Mouse (Mus musculus): ENCODE measurements at regions not wholly inside any gene's neighbourhood (a gene's known extent, or its start where the extent isn't known, plus 50 kb on each side); places are given as distances from the start of the nearest gene placed in this dataset.

DNA sequence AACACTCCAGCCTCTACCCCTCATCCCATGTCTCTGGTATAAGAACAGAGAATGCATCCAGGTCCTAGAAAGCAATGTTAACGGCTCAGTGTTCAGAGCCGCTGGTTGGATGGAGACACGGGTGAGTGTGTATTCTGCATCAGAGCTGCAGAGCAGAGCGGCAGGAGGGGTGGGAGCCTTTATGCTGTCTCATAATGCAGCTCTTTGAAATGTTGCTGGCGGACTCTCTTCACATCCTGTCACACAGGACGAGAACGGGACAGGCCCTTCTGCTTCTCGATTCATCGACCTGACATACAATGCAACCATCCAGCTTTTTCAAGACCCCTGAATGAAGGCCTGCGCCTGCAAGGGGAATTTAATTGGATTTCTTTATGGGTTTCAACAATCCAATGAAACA, 507.2 kb downstream of the Ccdc171 start:
- H3K9ac ChIP-seq (replicated peaks; ENCODE audit: low read length, poor library complexity, severe bottlenecking) = no peak overlapping the region
- no peak overlapping the region for H3K4me3 ChIP-seq (ENCODE audit: low read depth, low read length)
- no peaks in the 10 kb centered on the region for H3K27me3 ChIP-seq (ENCODE audit: insufficient read depth, low read length)
- 0 out of 2 replicates have a peak, but pooled peaks cover 4% of the 10 kb centered on the region for H3K4me1 ChIP-seq (ENCODE audit: insufficient read depth, low read length)
- H3K36me3 ChIP-seq (ENCODE audit: insufficient read depth, low read length) = no peaks in the 10 kb centered on the region
- ATAC-seq (ENCODE audit: low FRiP score) (peak; percentile 70; the same call in 1 of the 2 replicates), DNase-seq (ENCODE audit: low spot score) (peak; percentile 63)
- 10% methylated on average over 10 of the region's 10 CpGs for WGBS
- H3K27ac ChIP-seq (ENCODE audit: low read depth, low read length) = no peak overlapping the region
- TF ChIP-seq CTCF (IDR thresholded peaks at IDR 0.05) = no peak
- no peaks in the 10 kb centered on the region for H3K9me3 ChIP-seq (ENCODE audit: low read length)
- H3K4me2 ChIP-seq (ENCODE audit: low read depth, low read length, poor library complexity, severe bottlenecking) = no peak overlapping the region

DNA sequence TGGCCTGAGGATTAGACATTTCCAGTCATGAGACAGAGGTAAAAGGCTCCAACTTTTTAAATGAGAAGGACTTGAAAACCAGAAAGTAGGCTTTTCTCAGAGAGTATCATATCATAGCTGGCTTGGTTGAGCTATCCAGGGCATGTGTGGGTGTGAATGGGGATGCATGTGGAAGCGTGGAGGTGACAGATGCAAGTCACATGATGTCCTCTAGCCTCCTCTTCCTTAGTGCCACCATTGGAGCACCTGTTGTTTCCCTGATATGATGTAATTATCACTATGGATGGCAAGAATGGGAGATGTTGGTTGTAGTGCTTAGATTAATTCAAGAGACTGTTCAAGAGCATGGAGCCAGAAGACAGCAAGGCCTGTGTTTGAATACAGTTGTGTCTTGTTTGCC, 510.0 kb downstream of the Ccdc171 start:
- H3K4me3 ChIP-seq (ENCODE audit: low read depth, low read length) = no peak overlapping the region
- no peaks in the 10 kb centered on the region for H3K9me3 ChIP-seq (ENCODE audit: low read length)
- no peak for TF ChIP-seq CTCF (IDR thresholded peaks at IDR 0.05)
- no peaks in the 10 kb centered on the region for H3K36me3 ChIP-seq (ENCODE audit: insufficient read depth, low read length)
- ATAC-seq (ENCODE audit: low FRiP score) = no peak
- H3K4me1 ChIP-seq (ENCODE audit: insufficient read depth, low read length) = 0 out of 2 replicates have a peak, but pooled peaks cover 4% of the 10 kb centered on the region
- no peak for DNase-seq (ENCODE audit: low spot score)
- 100% methylated on average over 1 of the region's 1 CpGs for WGBS
- no peak overlapping the region for H3K27ac ChIP-seq (ENCODE audit: low read depth, low read length)
- H3K9ac ChIP-seq (replicated peaks; ENCODE audit: low read length, poor library complexity, severe bottlenecking) = no peak overlapping the region
- no peak overlapping the region for H3K4me2 ChIP-seq (ENCODE audit: low read depth, low read length, poor library complexity, severe bottlenecking)
- no peaks in the 10 kb centered on the region for H3K27me3 ChIP-seq (ENCODE audit: insufficient read depth, low read length)

DNA sequence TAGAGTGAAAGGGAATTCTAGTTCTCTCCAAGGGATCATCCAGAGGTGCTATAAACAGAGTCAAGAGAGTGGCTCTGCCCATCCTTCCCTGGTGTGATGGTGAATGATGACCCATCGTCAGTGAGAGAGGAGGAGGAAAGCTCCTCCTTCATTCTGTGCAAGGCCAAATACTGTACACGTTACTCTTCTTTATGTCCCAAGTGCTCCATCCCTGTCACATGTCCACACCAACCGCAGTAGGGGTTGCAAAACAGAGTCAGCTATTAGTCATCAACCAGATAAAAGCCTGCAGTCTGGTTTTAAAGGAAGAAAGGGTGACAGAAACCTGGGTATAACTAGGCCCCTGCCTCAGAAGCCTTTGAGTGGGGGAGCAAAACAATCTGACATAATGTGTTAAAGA, 512.2 kb downstream of the Ccdc171 start:
- no peak for ATAC-seq (ENCODE audit: low FRiP score)
- Histone ChIP-seq H3K9ac (replicated peaks; ENCODE audit: low read length, poor library complexity, severe bottlenecking) (no peak overlapping the region), H3K36me3 (ENCODE audit: insufficient read depth, low read length) (no peaks in the 10 kb centered on the region), H3K4me2 (ENCODE audit: low read depth, low read length, poor library complexity, severe bottlenecking) (no peak overlapping the region), H3K27me3 (ENCODE audit: insufficient read depth, low read length) (no peaks in the 10 kb centered on the region), H3K4me1 (ENCODE audit: insufficient read depth, low read length) (0 out of 2 replicates have a peak, but pooled peaks cover 2% of the 10 kb centered on the region), H3K27ac (ENCODE audit: low read depth, low read length) (no peak overlapping the region), H3K9me3 (ENCODE audit: low read length) (no peaks in the 10 kb centered on the region), H3K4me3 (ENCODE audit: low read depth, low read length) (no peak overlapping the region)
- TF ChIP-seq CTCF (IDR thresholded peaks at IDR 0.05) = no peak
- no peak for DNase-seq (ENCODE audit: low spot score)
- WGBS = 89% methylated on average over 3 of the region's 3 CpGs

DNA sequence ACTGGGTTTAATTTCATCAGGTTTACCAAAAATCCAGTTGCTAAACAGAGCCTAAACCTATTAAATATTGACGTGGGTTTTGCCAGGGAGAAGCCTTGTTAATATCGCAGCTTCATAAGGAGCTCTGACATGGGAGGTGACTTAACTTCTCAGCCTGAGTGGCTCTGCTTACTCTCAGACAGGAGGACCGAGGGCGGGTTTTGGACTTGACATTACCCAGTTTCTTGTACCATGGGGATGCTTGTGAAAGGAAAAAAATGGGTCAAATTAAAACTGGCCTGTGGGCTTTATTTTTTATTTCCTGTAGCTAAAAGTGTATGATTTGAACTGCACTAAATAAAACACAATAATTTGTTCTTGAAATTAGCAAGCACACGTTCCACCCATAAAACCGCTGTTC, 524.9 kb downstream of the Ccdc171 start:
- Histone ChIP-seq H3K9ac (replicated peaks; ENCODE audit: low read length, poor library complexity, severe bottlenecking) (no peak overlapping the region), H3K4me3 (ENCODE audit: low read depth, low read length) (no peak overlapping the region), H3K27ac (ENCODE audit: low read depth, low read length) (no peak overlapping the region), H3K27me3 (ENCODE audit: insufficient read depth, low read length) (no peaks in the 10 kb centered on the region), H3K36me3 (ENCODE audit: insufficient read depth, low read length) (no peaks in the 10 kb centered on the region), H3K4me2 (ENCODE audit: low read depth, low read length, poor library complexity, severe bottlenecking) (no peak overlapping the region), H3K4me1 (ENCODE audit: insufficient read depth, low read length) (no peaks in the 10 kb centered on the region), H3K9me3 (ENCODE audit: low read length) (no peaks in the 10 kb centered on the region)
- TF ChIP-seq CTCF (IDR thresholded peaks at IDR 0.05) = no peak
- 79% methylated on average over 6 of the region's 6 CpGs for WGBS
- no peak for DNase-seq (ENCODE audit: low spot score)
- ATAC-seq (ENCODE audit: low FRiP score) = no peak

DNA sequence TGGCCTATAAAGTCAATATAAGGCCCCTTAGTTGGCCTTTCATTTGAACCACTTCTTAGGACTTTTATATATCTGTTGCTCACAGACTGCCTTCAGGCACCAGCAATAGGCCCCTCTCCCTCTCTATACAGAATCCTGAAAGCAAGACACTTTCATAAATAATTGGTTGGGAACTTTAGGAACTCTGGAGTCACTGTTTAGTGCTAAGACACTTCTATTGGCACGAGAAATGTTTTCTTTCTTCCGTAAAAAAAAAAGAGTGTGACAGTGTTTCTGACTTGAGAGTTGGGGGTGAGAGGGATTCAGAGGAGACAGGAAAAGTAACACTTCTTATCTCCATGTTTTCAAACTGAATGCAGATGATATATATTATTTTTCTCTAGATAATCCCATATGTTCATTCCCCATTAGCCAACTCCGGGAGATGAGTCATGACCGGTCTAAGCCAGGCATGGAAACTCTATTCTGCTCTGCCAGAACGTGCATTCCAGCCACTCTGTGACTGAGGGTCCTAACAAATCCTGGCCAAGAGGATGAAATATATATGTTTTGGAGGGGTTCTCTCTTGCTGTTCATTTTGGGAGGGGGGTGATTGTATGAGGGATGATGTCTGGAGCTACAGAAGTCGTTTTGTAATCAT, 531.6 kb downstream of the Ccdc171 start:
- Histone ChIP-seq H3K4me2 (ENCODE audit: low read depth, low read length, poor library complexity, severe bottlenecking) (no peak overlapping the region), H3K4me1 (ENCODE audit: insufficient read depth, low read length) (no peaks in the 10 kb centered on the region), H3K27ac (ENCODE audit: low read depth, low read length) (no peak overlapping the region), H3K9ac (replicated peaks; ENCODE audit: low read length, poor library complexity, severe bottlenecking) (no peak overlapping the region), H3K9me3 (ENCODE audit: low read length) (no peaks in the 10 kb centered on the region), H3K4me3 (ENCODE audit: low read depth, low read length) (no peak overlapping the region), H3K27me3 (ENCODE audit: insufficient read depth, low read length) (no peaks in the 10 kb centered on the region), H3K36me3 (ENCODE audit: insufficient read depth, low read length) (no peaks in the 10 kb centered on the region)
- 87% methylated on average over 6 of the region's 6 CpGs for WGBS
- no peak for ATAC-seq (ENCODE audit: low FRiP score)
- TF ChIP-seq CTCF (IDR thresholded peaks at IDR 0.05) = no peak
- DNase-seq (ENCODE audit: low spot score) = no peak

DNA sequence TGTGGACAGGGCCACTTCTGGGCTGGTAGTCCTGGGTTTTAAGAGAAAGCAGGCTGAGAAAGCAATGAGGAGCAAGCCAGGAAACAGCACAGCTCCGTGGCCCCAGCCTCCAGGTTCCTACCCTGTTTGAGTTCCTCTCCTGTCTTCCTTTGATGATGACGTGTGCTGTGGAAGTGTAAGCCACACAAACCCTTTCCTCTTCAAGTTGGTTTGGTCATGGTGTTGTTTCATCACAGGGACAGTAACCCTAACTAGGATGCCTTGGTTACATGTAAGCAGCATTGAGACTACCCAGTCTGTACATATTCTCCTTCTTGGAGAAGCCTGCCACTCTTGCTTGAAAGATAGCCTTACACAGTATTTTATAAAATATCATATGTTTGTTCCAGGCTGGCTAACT, 534.8 kb downstream of the Ccdc171 start:
- Histone ChIP-seq H3K9ac (replicated peaks; ENCODE audit: low read length, poor library complexity, severe bottlenecking) (no peak overlapping the region), H3K36me3 (ENCODE audit: insufficient read depth, low read length) (no peaks in the 10 kb centered on the region), H3K9me3 (ENCODE audit: low read length) (no peaks in the 10 kb centered on the region), H3K27me3 (ENCODE audit: insufficient read depth, low read length) (no peaks in the 10 kb centered on the region), H3K27ac (ENCODE audit: low read depth, low read length) (no peak overlapping the region), H3K4me1 (ENCODE audit: insufficient read depth, low read length) (no peaks in the 10 kb centered on the region), H3K4me3 (ENCODE audit: low read depth, low read length) (no peak overlapping the region), H3K4me2 (ENCODE audit: low read depth, low read length, poor library complexity, severe bottlenecking) (no peak overlapping the region)
- no peak for DNase-seq (ENCODE audit: low spot score)
- ATAC-seq (ENCODE audit: low FRiP score) = no peak
- no peak for TF ChIP-seq CTCF (IDR thresholded peaks at IDR 0.05)
- 86% methylated on average over 2 of the region's 2 CpGs for WGBS

Data from midbrain, postnatal 0 days (tissue).